Mouse (Mus musculus) liver, embryonic 14.5 days (tissue): ENCODE data around the gene Bend4. TPM values are rescaled to one million over a fixed set of nuclear protein-coding genes. Genes with fewer than 3 reads are reported as not detected.

Source experiments
- ATAC-seq: fragments of 200-750 bp; cut with Nextera tagmentation; 2 replicates; pipeline ENCODE4 v1.8.0; 2017; ENCODE audit warnings: moderate number of reproducible peaks, mild to moderate bottlenecking, moderate library complexity; ENCODE audit not compliant: insufficient read depth
- DNase-seq, 3 experiments: peaks; one replicate each; pipeline ENCODE4 v3.0.0-alpha.2; 2012 to 2013; ENCODE audit warnings: low read depth in 3 of 3, low spot score in 3 of 3
- H3K27ac ChIP-seq: fragments of 300-500 bp; sonication (generic); 2 replicates; pipeline ENCODE4 v1.5.1; 2014; ENCODE audit warnings: moderate library complexity, mild to moderate bottlenecking, control low read depth, inconsistent platforms
- H3K27me3 ChIP-seq: fragments of 300-500 bp; sonication (generic); 2 replicates; pipeline ENCODE4 v1.6.1; 2014; ENCODE audit warnings: mild to moderate bottlenecking, low read length, moderate library complexity; ENCODE audit not compliant: control insufficient read depth, insufficient read depth
- H3K36me3 ChIP-seq: fragments of 300-500 bp; sonication (generic); replicated peaks from 2 replicates; pipeline ENCODE4 v1.6.1; 2014; ENCODE audit warnings: low read depth; ENCODE audit not compliant: control insufficient read depth, insufficient read depth
- H3K4me1 ChIP-seq, 2 experiments: fragments of 200-500 bp in 1 of 2; fragments of 300-500 bp in 1 of 2; sonication (generic) in 1 of 2; replicated peaks; 2 replicates each; pipeline ENCODE4 v1.6.1; 2012 to 2014; ENCODE audit warnings: antibody characterized with exemption in 1 of 2, inconsistent platforms in 1 of 2, low read length in 1 of 2; ENCODE audit not compliant: control insufficient read depth in 2 of 2, insufficient read depth in 2 of 2
- H3K4me2 ChIP-seq: fragments of 300-500 bp; sonication (generic); 2 replicates; pipeline ENCODE4 v1.6.1; 2014; ENCODE audit warnings: low read depth, mild to moderate bottlenecking, control low read depth, moderate library complexity
- H3K4me3 ChIP-seq, 2 experiments: fragments of 200-500 bp in 1 of 2; fragments of 300-500 bp in 1 of 2; sonication (generic) in 1 of 2; 2 replicates each; pipeline ENCODE4 v1.5.1; 2012 to 2014; ENCODE audit warnings: low read depth in 2 of 2, low read length in 2 of 2, mild to moderate bottlenecking in 2 of 2, control low read depth in 1 of 2, inconsistent platforms in 1 of 2, moderate library complexity in 1 of 2; ENCODE audit not compliant: insufficient read depth in 1 of 2
- H3K9ac ChIP-seq: fragments of 300-500 bp; sonication (generic); replicated peaks from 2 replicates; pipeline ENCODE4 v1.6.1; 2014; ENCODE audit warnings: mild to moderate bottlenecking, control low read depth, moderate library complexity
- H3K9me3 ChIP-seq: fragments of 300-500 bp; sonication (generic); 2 replicates; pipeline ENCODE4 v1.6.1; 2016; ENCODE audit warnings: low read length, mixed read lengths; ENCODE audit not compliant: control insufficient read depth
- CTCF ChIP-seq: IDR thresholded peaks from 2 replicates; pipeline ENCODE4 v1.5.1; 2016; ENCODE audit warnings: antibody characterized with exemption, low read depth, control low read depth
- EP300 ChIP-seq: IDR thresholded peaks from 2 replicates; pipeline ENCODE4 v1.6.1; 2016; ENCODE audit warnings: antibody characterized with exemption, low read depth
- WGBS: fragments of 180-500 bp; shearing (Covaris S2); extraction: QIAGEN DNeasy Blood & Tissue Kit; methylation state at CpG from one replicate; pipeline ENCODE4 v1.1.7; 2014; ENCODE audit not compliant: insufficient replicate concordance; 5-methylcytosine and 5-hydroxymethylcytosine counted together
- polyA plus RNA-seq, 2 experiments: library from polyadenylated mRNA; depleted of rRNA in 1 of 2; stranded (reverse) in 1 of 2; unstranded in 1 of 2; fragments of >200 nt; fragmentation: Nextera tagmentation in 1 of 2; extraction: Ambion mirVana in 1 of 2; gene quantifications; 2 replicates each; pipeline versions ENCODE4 v1.2.1 to v1.2.3; 2012 to 2014

The Bend4 gene
- polyA plus RNA-seq, 2 experiments: 0.27 to 0.50 TPM

- no peak overlapping the region for H3K4me2 ChIP-seq
- no peak overlapping the region for H3K4me3 ChIP-seq
- no peaks in the 10 kb centered on the region for H3K9me3 ChIP-seq
- DNase-seq (no peak), ATAC-seq (no peak)
- no peaks in the 10 kb centered on the region for H3K4me1 ChIP-seq
- TF ChIP-seq CTCF: no peak
- no peak for TF ChIP-seq EP300
- no peaks in the 10 kb centered on the region for H3K36me3 ChIP-seq
- no peak overlapping the region for H3K27ac ChIP-seq
- no peaks in the 10 kb centered on the region for H3K27me3 ChIP-seq
- H3K9ac ChIP-seq: no peak overlapping the region
- WGBS: 29% methylated on average over 7 of the region's 7 CpGs
Observed at GRCm38 (mm10) chr5:67404380-67404779, 23.7 kb downstream of the Bend4 start.

DNA sequence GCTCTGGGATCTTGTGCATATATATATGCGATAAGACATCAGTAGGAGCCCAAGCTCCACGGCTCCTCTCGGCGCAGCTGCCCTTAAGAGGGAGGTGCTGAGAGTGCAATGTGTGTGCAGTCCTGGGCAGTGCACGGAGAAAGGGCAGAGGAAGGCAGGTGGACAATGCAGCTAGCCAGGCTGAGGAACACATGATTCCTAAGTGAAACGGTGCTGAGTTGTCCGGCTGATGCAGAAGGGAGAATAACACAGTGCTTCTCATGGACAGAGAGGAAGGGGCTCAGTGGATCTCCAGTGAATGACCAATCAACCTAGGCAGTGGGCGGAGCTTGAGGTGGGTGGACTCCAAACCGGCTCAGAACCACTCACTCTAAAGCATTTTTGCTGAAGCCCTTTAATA, 26.5 kb downstream of the Bend4 start:
- DNase-seq (no peak), ATAC-seq (no peak)
- Histone ChIP-seq H3K4me2 (no peak overlapping the region), H3K27me3 (no peaks in the 10 kb centered on the region), H3K4me1 (no peaks in the 10 kb centered on the region), H3K27ac (no peak overlapping the region), H3K4me3 (no peak overlapping the region), H3K36me3 (no peaks in the 10 kb centered on the region), H3K9ac (no peak overlapping the region), H3K9me3 (no peaks in the 10 kb centered on the region)
- 63% methylated on average over 9 of the region's 9 CpGs for WGBS
- no peak for TF ChIP-seq CTCF
- no peak for TF ChIP-seq EP300

- H3K4me2 ChIP-seq: no peak overlapping the region
- no peaks in the 10 kb centered on the region for H3K4me1 ChIP-seq
- DNase-seq (no peak), ATAC-seq (no peak)
- H3K27me3 ChIP-seq: no peaks in the 10 kb centered on the region
- H3K4me3 ChIP-seq: no peak overlapping the region
- H3K9ac ChIP-seq: no peak overlapping the region
- 68% methylated on average over 12 of the region's 12 CpGs for WGBS
- no peak overlapping the region for H3K27ac ChIP-seq
- no peaks in the 10 kb centered on the region for H3K9me3 ChIP-seq
- no peak for TF ChIP-seq EP300
- TF ChIP-seq CTCF: no peak
- no peaks in the 10 kb centered on the region for H3K36me3 ChIP-seq
Observed at GRCm38 (mm10) chr5:67400608-67401480, 27.3 kb downstream of the Bend4 start.

GRCm38 (mm10) chr5:67399876-67400607, 28.1 kb downstream of the Bend4 start:
- DNase-seq: no peak
- Histone ChIP-seq H3K27ac (no peak overlapping the region), H3K4me3 (no peak overlapping the region), H3K36me3 (no peaks in the 10 kb centered on the region), H3K9me3 (no peaks in the 10 kb centered on the region), H3K9ac (no peak overlapping the region), H3K4me1 (no peaks in the 10 kb centered on the region), H3K4me2 (no peak overlapping the region), H3K27me3 (no peaks in the 10 kb centered on the region)
- TF ChIP-seq CTCF (no peak), EP300 (no peak)
- no peak for ATAC-seq
- 80% methylated on average over 28 of the region's 28 CpGs for WGBS

DNA sequence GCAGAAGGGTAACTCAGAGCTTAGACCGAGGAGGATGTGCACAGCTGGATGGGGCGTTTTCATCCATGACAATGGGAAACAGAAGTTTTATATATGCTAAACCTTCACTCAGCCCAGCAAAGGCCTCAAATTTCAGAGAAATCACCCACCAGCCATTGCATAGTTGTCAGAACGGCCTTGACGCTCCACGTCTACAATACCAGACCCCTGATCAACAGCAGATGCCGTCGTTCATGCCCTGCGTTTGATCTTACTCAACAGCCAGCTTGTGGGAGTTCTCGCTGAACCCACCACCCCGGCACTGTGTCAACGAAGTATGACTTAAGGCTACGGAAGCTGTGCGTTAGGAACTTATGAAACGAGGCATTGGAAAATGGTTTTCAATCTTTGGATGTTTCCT, 30.9 kb downstream of the Bend4 start:
- WGBS: 81% methylated on average over 14 of the region's 14 CpGs
- no peak overlapping the region for H3K4me2 ChIP-seq
- ATAC-seq (no peak), DNase-seq (no peak)
- no peak overlapping the region for H3K27ac ChIP-seq
- no peak overlapping the region for H3K9ac ChIP-seq
- TF ChIP-seq CTCF (no peak), EP300 (no peak)
- no peaks in the 10 kb centered on the region for H3K9me3 ChIP-seq
- H3K4me3 ChIP-seq: no peak overlapping the region
- H3K27me3 ChIP-seq: no peaks in the 10 kb centered on the region
- no peaks in the 10 kb centered on the region for H3K36me3 ChIP-seq
- H3K4me1 ChIP-seq: peaks cover 0 to 2% of the 10 kb centered on the region in 2 experiments; a peak in 1 of 4 replicates
